Mouse (Mus musculus) hindbrain, embryonic 10.5 days (tissue): ENCODE measurements around the gene Rilp. TPM values are rescaled to one million over a fixed set of nuclear protein-coding genes. Genes with fewer than 3 reads are reported as not detected.

Experiments used
- DNase-seq: peaks from one replicate; pipeline ENCODE4 v3.0.0-alpha.2; 2017; ENCODE audit warnings: low spot score
- H3K27ac ChIP-seq: fragments of 300-500 bp; sonication (generic); 2 replicates; pipeline ENCODE4 v1.5.1; 2016; ENCODE audit warnings: mild to moderate bottlenecking, moderate library complexity
- H3K27me3 ChIP-seq: fragments of 300-500 bp; sonication (generic); 2 replicates; pipeline ENCODE4 v1.6.1; 2016; ENCODE audit warnings: mild to moderate bottlenecking; ENCODE audit not compliant: poor library complexity, insufficient read depth, severe bottlenecking
- H3K36me3 ChIP-seq: fragments of 300-500 bp; sonication (generic); 2 replicates; pipeline ENCODE4 v1.6.1; 2016; ENCODE audit warnings: mild to moderate bottlenecking, moderate library complexity
- H3K4me1 ChIP-seq: fragments of 300-500 bp; sonication (generic); replicated peaks from 2 replicates; pipeline ENCODE4 v1.6.1; 2016; ENCODE audit warnings: mild to moderate bottlenecking
- H3K4me3 ChIP-seq: fragments of 300-500 bp; sonication (generic); 2 replicates; pipeline ENCODE4 v1.5.1; 2016; ENCODE audit warnings: mild to moderate bottlenecking, moderate library complexity
- H3K9me3 ChIP-seq: fragments of 300-500 bp; sonication (generic); 2 replicates; pipeline ENCODE4 v1.6.1; 2016; ENCODE audit warnings: mild to moderate bottlenecking, moderate library complexity
- WGBS: fragments of 180-500 bp; shearing (Covaris S2); methylation state at CpG from one replicate; pipeline ENCODE4 v1.1.7; 2016; 5-methylcytosine and 5-hydroxymethylcytosine counted together
- polyA plus RNA-seq: library from polyadenylated mRNA; unstranded; fragments of >200 nt; fragmentation: Nextera tagmentation; extraction: Ambion mirVana; gene quantifications from 2 replicates; pipeline ENCODE4 v1.2.1, GENCODE M21; 2016

The Rilp gene
- 0.35 and 0.65 TPM in 2 replicates for polyA plus RNA-seq

GRCm38 (mm10) chr11:75509741-75510626 lies at the start of gene Rilp:
Gene Rilp, plus strand, starts transcription at chr11:75510094.
- WGBS, result 3% methylated on average over 43 of the region's 43 CpGs
- Histone ChIP-seq H3K4me1 (peaks cover 31% of the 10 kb centered on the region), H3K27ac (peak within 1 kb of the TSS; percentile 81), H3K4me3 (peak within 1 kb of the TSS; percentile 62), H3K36me3 (peaks cover 52% of the 10 kb centered on the region), H3K27me3 (no peaks in the 10 kb centered on the region), H3K9me3 (no peaks in the 10 kb centered on the region)
- no peak for DNase-seq

- H3K4me3 ChIP-seq, result peak overlapping the region; percentile 79
- H3K27me3 ChIP-seq, result no peaks in the 10 kb centered on the region
- peaks cover 43% of the 10 kb centered on the region for H3K4me1 ChIP-seq
- H3K27ac ChIP-seq, result peak overlapping the region; percentile 91
- peak; percentile 87 for DNase-seq
- peaks cover 8% of the 10 kb centered on the region for H3K36me3 ChIP-seq
- H3K9me3 ChIP-seq, result no peaks in the 10 kb centered on the region
- 2% methylated on average over 19 of the region's 19 CpGs for whole genome bisulfite sequencing
Observed at GRCm38 (mm10) chr11:75460103-75460843, 49.6 kb upstream of the Rilp start.

DNA sequence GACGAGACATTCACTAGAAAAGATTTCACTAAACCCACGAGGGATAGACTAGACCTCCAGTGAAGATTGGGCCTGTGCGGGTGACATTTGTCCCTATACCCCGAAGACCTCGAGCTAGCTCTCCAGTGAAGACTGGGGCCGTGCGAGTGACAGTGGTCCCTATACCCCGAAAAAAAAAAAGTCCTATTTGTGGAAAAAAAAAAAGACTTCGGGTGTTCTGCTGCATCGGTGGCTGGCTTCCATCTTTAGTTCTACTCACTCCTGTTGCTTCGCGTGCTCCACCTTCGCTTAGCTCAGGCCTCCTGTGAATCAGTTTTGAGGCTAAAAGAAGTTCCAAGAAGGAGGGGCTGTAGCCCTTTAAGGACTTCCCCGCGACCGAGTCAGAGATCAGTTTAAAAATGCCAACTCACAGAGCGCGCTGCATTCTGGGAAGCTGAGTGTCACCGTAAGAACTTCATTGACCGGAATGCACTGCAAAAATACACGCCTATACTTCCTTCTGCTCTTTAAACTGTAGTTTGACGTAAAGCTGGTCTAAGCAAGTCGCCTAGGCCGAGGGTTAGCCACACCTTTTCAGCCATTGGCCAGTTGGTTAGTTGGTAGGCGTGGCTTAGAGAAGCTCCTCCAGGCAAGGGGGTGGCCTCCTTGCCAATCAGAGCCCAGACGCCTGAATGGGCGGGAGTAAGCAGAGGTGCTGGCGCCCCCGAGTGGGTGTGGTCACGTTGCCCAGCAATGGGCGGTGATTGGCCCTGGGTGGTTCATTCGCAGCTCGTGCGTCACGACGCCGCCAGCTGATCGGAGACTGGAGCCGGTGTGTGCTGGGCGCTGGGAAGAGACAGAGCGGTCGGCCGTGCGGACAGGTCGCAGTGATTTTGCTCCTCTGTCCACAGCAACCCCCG lies 48.8 kb upstream of the Rilp start, which contains the start of gene Tlcd2:
Gene Tlcd2, plus strand, starts transcription at position 872 of the 899 bp plus-strand sequence.
- peaks cover 42% of the 10 kb centered on the region for H3K4me1 ChIP-seq
- under 1% methylated on average over 46 of the region's 46 CpGs for WGBS

GRCm38 (mm10) chr11:75461743-75462252 lies 48.1 kb upstream of the Rilp start:
- Histone ChIP-seq H3K27ac (peak overlapping the region; percentile 91), H3K4me3 (peak overlapping the region; percentile 79), H3K9me3 (peaks cover 3% of the 10 kb centered on the region), H3K4me1 (peaks cover 42% of the 10 kb centered on the region), H3K27me3 (no peaks in the 10 kb centered on the region), H3K36me3 (peaks cover 16% of the 10 kb centered on the region)
- no peak for DNase-seq
- under 1% methylated on average over 30 of the region's 30 CpGs for WGBS

More for the DNA sequence above, 48.8 kb upstream of the Rilp start, which contains the start of gene Tlcd2:
- peak; percentile 100 for DNase-seq
- Histone ChIP-seq H3K4me3 (peak within 1 kb of the TSS; percentile 79), H3K9me3 (no peaks in the 10 kb centered on the region), H3K27me3 (no peaks in the 10 kb centered on the region), H3K27ac (peak within 1 kb of the TSS; percentile 91), H3K36me3 (peaks cover 16% of the 10 kb centered on the region)

DNA sequence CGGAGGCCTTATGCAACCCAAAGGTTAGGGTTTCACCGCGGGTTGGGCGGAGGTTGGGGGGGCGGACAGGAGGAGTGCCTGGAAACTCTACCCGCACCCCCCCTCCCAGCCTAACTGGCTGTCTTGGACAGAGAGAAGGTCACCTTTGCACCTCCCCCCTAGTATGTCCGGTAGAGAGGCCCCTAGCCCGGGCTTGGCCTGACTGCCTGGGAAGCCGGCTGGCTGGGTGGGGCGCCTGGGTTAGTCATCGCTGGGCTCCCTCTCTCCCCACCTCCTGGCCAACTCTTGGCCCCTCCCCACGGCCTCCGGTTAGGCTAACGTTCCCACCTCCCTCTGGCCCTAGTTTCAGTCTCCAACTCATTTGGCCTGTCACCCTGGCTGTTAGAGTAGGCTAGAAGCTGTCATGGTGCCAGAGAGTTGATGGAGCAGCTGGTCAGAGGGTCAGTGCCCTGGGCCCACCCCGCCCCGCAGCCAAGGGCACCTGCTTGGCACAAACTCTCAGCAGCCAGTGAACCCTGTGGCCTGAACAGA lies 47.6 kb upstream of the Rilp start:
- peaks cover 4% of the 10 kb centered on the region for H3K9me3 ChIP-seq
- WGBS, result 4% methylated on average over 16 of the region's 16 CpGs
- peak overlapping the region; percentile 91 for H3K27ac ChIP-seq
- peak overlapping the region; percentile 79 for H3K4me3 ChIP-seq
- no peaks in the 10 kb centered on the region for H3K27me3 ChIP-seq
- H3K36me3 ChIP-seq, result peaks cover 16% of the 10 kb centered on the region
- peak; percentile 24 for DNase-seq
- peaks cover 43% of the 10 kb centered on the region for H3K4me1 ChIP-seq

- H3K4me3 ChIP-seq, result peak overlapping the region; percentile 79
- 5% methylated on average over 9 of the region's 9 CpGs for WGBS
Observed at GRCm38 (mm10) chr11:75462865-75463336, 47.0 kb upstream of the Rilp start.

GRCm38 (mm10) chr11:75463624-75464023 lies 46.3 kb upstream of the Rilp start:
- WGBS, result 66% methylated on average over 4 of the region's 4 CpGs
- Histone ChIP-seq H3K27me3 (peaks cover under 1% of the 10 kb centered on the region; the same call in 1 of the 2 replicates), H3K27ac (peak overlapping the region; percentile 91), H3K9me3 (peaks cover 4% of the 10 kb centered on the region), H3K36me3 (peaks cover 16% of the 10 kb centered on the region), H3K4me1 (peaks cover 55% of the 10 kb centered on the region), H3K4me3 (peak overlapping the region; percentile 9; the same call in 1 of the 2 replicates)
- DNase-seq, result no peak

More at GRCm38 (mm10) chr11:75462865-75463336, 47.0 kb upstream of the Rilp start:
- H3K4me1 ChIP-seq, result peaks cover 49% of the 10 kb centered on the region
- peak overlapping the region; percentile 91 for H3K27ac ChIP-seq
- H3K36me3 ChIP-seq, result peaks cover 16% of the 10 kb centered on the region
- H3K9me3 ChIP-seq, result peaks cover 4% of the 10 kb centered on the region
- DNase-seq, result peak; percentile 82
- H3K27me3 ChIP-seq, result no peaks in the 10 kb centered on the region

- no peak for DNase-seq
- H3K4me1 ChIP-seq, result peaks cover 54% of the 10 kb centered on the region
- peaks cover 16% of the 10 kb centered on the region for H3K36me3 ChIP-seq
- H3K27me3 ChIP-seq, result peaks cover 3% of the 10 kb centered on the region; the same call in 1 of the 2 replicates
- WGBS, result 90% methylated on average over 6 of the region's 6 CpGs
- H3K9me3 ChIP-seq, result peaks cover 4% of the 10 kb centered on the region
- no peak overlapping the region for H3K27ac ChIP-seq
- H3K4me3 ChIP-seq, result no peak overlapping the region
Observed at GRCm38 (mm10) chr11:75464417-75464816, 45.5 kb upstream of the Rilp start.

GRCm38 (mm10) chr11:75465051-75465450 lies 44.8 kb upstream of the Rilp start:
- H3K27ac ChIP-seq, result no peak overlapping the region
- peaks cover 48% of the 10 kb centered on the region for H3K4me1 ChIP-seq
- WGBS, result 87% methylated on average over 6 of the region's 6 CpGs
- DNase-seq, result no peak
- H3K4me3 ChIP-seq, result no peak overlapping the region
- peaks cover 4% of the 10 kb centered on the region for H3K9me3 ChIP-seq
- H3K36me3 ChIP-seq, result peaks cover 16% of the 10 kb centered on the region
- peaks cover 3% of the 10 kb centered on the region; the same call in 1 of the 2 replicates for H3K27me3 ChIP-seq

- peaks cover 3% of the 10 kb centered on the region; the same call in 1 of the 2 replicates for H3K27me3 ChIP-seq
- no peak for DNase-seq
- H3K27ac ChIP-seq, result no peak overlapping the region
- H3K36me3 ChIP-seq, result peaks cover 16% of the 10 kb centered on the region
- peaks cover 4% of the 10 kb centered on the region for H3K9me3 ChIP-seq
- WGBS, result 96% methylated on average over 4 of the region's 4 CpGs
- H3K4me3 ChIP-seq, result peak overlapping the region; percentile 59; the same call in 1 of the 2 replicates
- peaks cover 34% of the 10 kb centered on the region for H3K4me1 ChIP-seq
Observed at GRCm38 (mm10) chr11:75466731-75467505, 43.0 kb upstream of the Rilp start.
